Mouse (Mus musculus) stomach, embryonic 15.5 days (tissue): ENCODE measurements around the gene Sh2d7. TPM values are rescaled to one million over a fixed set of nuclear protein-coding genes. Genes with fewer than 3 reads are reported as not detected.

ENCODE experiments used
- ATAC-seq: fragments of 200-750 bp; cut with Nextera tagmentation; 2 replicates; pipeline ENCODE4 v1.8.0; 2017; ENCODE audit warnings: low read depth, moderate number of reproducible peaks, moderate TSS enrichment; ENCODE audit not compliant: insufficient read depth, low FRiP score
- H3K27ac ChIP-seq: fragments of 300-500 bp; sonication (generic); 2 replicates; pipeline ENCODE4 v1.5.1; 2015; ENCODE audit warnings: mild to moderate bottlenecking, inconsistent platforms
- H3K27me3 ChIP-seq: fragments of 300-500 bp; sonication (generic); replicated peaks from 2 replicates; pipeline ENCODE4 v1.6.1; 2015; ENCODE audit warnings: inconsistent platforms
- H3K36me3 ChIP-seq: fragments of 300-500 bp; sonication (generic); 2 replicates; pipeline ENCODE4 v1.6.1; 2015; ENCODE audit warnings: inconsistent platforms
- H3K4me1 ChIP-seq: fragments of 300-500 bp; sonication (generic); 2 replicates; pipeline ENCODE4 v1.6.1; 2015; ENCODE audit warnings: inconsistent platforms
- H3K4me2 ChIP-seq: fragments of 300-500 bp; sonication (generic); 2 replicates; pipeline ENCODE4 v1.6.1; 2015; ENCODE audit warnings: mild to moderate bottlenecking, inconsistent platforms
- H3K4me3 ChIP-seq: fragments of 300-500 bp; sonication (generic); replicated peaks from 2 replicates; pipeline ENCODE4 v1.5.1; 2015; ENCODE audit warnings: inconsistent platforms
- H3K9ac ChIP-seq: fragments of 300-500 bp; sonication (generic); 2 replicates; pipeline ENCODE4 v1.6.1; 2015; ENCODE audit warnings: inconsistent platforms
- H3K9me3 ChIP-seq: fragments of 300-500 bp; sonication (generic); 2 replicates; pipeline ENCODE4 v1.6.1; 2016; ENCODE audit warnings: inconsistent platforms
- WGBS: fragments of 180-500 bp; shearing (Covaris S2); methylation state at CpG from one replicate; pipeline ENCODE4 v1.1.7; 2015; 5-methylcytosine and 5-hydroxymethylcytosine counted together
- polyA plus RNA-seq: library from polyadenylated mRNA; unstranded; fragments of >200 nt; fragmentation: Nextera tagmentation; extraction: Ambion mirVana; gene quantifications from 2 replicates; pipeline ENCODE4 v1.2.1, GENCODE M21; 2015

Gene Sh2d7
- polyA plus RNA-seq, 1 experiment from 2014 or later, result not detected

GRCm38 (mm10) chr9:54527694-54528093 is 11.1 kb upstream of the Sh2d7 start:
- WGBS, result 68% methylated on average over 7 of the region's 7 CpGs
- no peak overlapping the region for H3K27ac ChIP-seq
- no peak overlapping the region for H3K4me3 ChIP-seq
- no peak overlapping the region for H3K4me2 ChIP-seq
- H3K9me3 ChIP-seq, result no peaks in the 10 kb centered on the region
- no peaks in the 10 kb centered on the region for H3K27me3 ChIP-seq
- H3K36me3 ChIP-seq, result no peaks in the 10 kb centered on the region
- H3K9ac ChIP-seq, result no peak overlapping the region
- no peaks in the 10 kb centered on the region for H3K4me1 ChIP-seq
- ATAC-seq, result no peak

GRCm38 (mm10) chr9:54529950-54530349 is 8.8 kb upstream of the Sh2d7 start:
- Histone ChIP-seq H3K27me3 (no peaks in the 10 kb centered on the region), H3K9ac (no peak overlapping the region), H3K4me1 (no peaks in the 10 kb centered on the region), H3K9me3 (no peaks in the 10 kb centered on the region), H3K36me3 (no peaks in the 10 kb centered on the region), H3K4me3 (no peak overlapping the region), H3K4me2 (no peak overlapping the region), H3K27ac (no peak overlapping the region)
- WGBS, result 71% methylated on average over 2 of the region's 2 CpGs
- no peak for ATAC-seq

- Histone ChIP-seq H3K9ac (no peak overlapping the region), H3K27ac (no peak overlapping the region), H3K4me1 (no peaks in the 10 kb centered on the region), H3K36me3 (no peaks in the 10 kb centered on the region), H3K27me3 (no peaks in the 10 kb centered on the region), H3K4me2 (no peak overlapping the region), H3K4me3 (no peak overlapping the region), H3K9me3 (no peaks in the 10 kb centered on the region)
- 84% methylated on average over 6 of the region's 6 CpGs for WGBS
- no peak for ATAC-seq
Observed at GRCm38 (mm10) chr9:54530836-54531235, 7.9 kb upstream of the Sh2d7 start.

- Histone ChIP-seq H3K36me3 (no peaks in the 10 kb centered on the region), H3K27ac (no peak overlapping the region), H3K9ac (no peak overlapping the region), H3K9me3 (no peaks in the 10 kb centered on the region), H3K27me3 (no peaks in the 10 kb centered on the region), H3K4me1 (no peaks in the 10 kb centered on the region), H3K4me3 (no peak overlapping the region), H3K4me2 (no peak overlapping the region)
- no peak for ATAC-seq
Observed at GRCm38 (mm10) chr9:54531421-54531820, 7.4 kb upstream of the Sh2d7 start.

GRCm38 (mm10) chr9:54532926-54533325 is 5.9 kb upstream of the Sh2d7 start:
- no peak overlapping the region for H3K4me3 ChIP-seq
- no peak for ATAC-seq
- no peak overlapping the region for H3K9ac ChIP-seq
- WGBS, result 72% methylated on average over 2 of the region's 2 CpGs
- H3K36me3 ChIP-seq, result no peaks in the 10 kb centered on the region
- H3K4me2 ChIP-seq, result no peak overlapping the region
- no peaks in the 10 kb centered on the region for H3K27me3 ChIP-seq
- H3K27ac ChIP-seq, result no peak overlapping the region
- no peaks in the 10 kb centered on the region for H3K4me1 ChIP-seq
- no peaks in the 10 kb centered on the region for H3K9me3 ChIP-seq

- 56% methylated on average over 5 of the region's 5 CpGs for WGBS
- no peak overlapping the region for H3K27ac ChIP-seq
- no peak for ATAC-seq
Observed at GRCm38 (mm10) chr9:54533975-54534374, 4.8 kb upstream of the Sh2d7 start.

GRCm38 (mm10) chr9:54536236-54536635 is 2.5 kb upstream of the Sh2d7 start:
- H3K9ac ChIP-seq, result no peak overlapping the region
- no peaks in the 10 kb centered on the region for H3K4me1 ChIP-seq
- no peak for ATAC-seq
- no peak overlapping the region for H3K27ac ChIP-seq
- H3K36me3 ChIP-seq, result no peaks in the 10 kb centered on the region
- 79% methylated on average over 7 of the region's 7 CpGs for WGBS
- H3K4me2 ChIP-seq, result no peak overlapping the region
- no peaks in the 10 kb centered on the region for H3K9me3 ChIP-seq
- H3K27me3 ChIP-seq, result no peaks in the 10 kb centered on the region
- H3K4me3 ChIP-seq, result no peak overlapping the region

More at GRCm38 (mm10) chr9:54533975-54534374, 4.8 kb upstream of the Sh2d7 start:
- Histone ChIP-seq H3K36me3 (no peaks in the 10 kb centered on the region), H3K9me3 (no peaks in the 10 kb centered on the region), H3K27me3 (no peaks in the 10 kb centered on the region), H3K4me1 (no peaks in the 10 kb centered on the region), H3K4me2 (no peak overlapping the region), H3K9ac (no peak overlapping the region), H3K4me3 (no peak overlapping the region)

GRCm38 (mm10) chr9:54537030-54537429 is 1.8 kb upstream of the Sh2d7 start:
- H3K36me3 ChIP-seq, result no peaks in the 10 kb centered on the region
- 35% methylated on average over 4 of the region's 4 CpGs for WGBS
- no peak overlapping the region for H3K9ac ChIP-seq
- no peak overlapping the region for H3K4me2 ChIP-seq
- H3K4me3 ChIP-seq, result no peak overlapping the region
- H3K4me1 ChIP-seq, result no peaks in the 10 kb centered on the region
- H3K27me3 ChIP-seq, result no peaks in the 10 kb centered on the region
- ATAC-seq, result no peak
- H3K9me3 ChIP-seq, result no peaks in the 10 kb centered on the region
- no peak overlapping the region for H3K27ac ChIP-seq

- Histone ChIP-seq H3K27me3 (no peaks in the 10 kb centered on the region), H3K4me1 (no peaks in the 10 kb centered on the region), H3K36me3 (no peaks in the 10 kb centered on the region), H3K4me3 (no peak overlapping the region), H3K4me2 (no peak overlapping the region), H3K9ac (no peak overlapping the region), H3K27ac (no peak overlapping the region), H3K9me3 (no peaks in the 10 kb centered on the region)
- no peak for ATAC-seq
- 74% methylated on average over 3 of the region's 3 CpGs for WGBS
Observed at GRCm38 (mm10) chr9:54537480-54537879, 1.3 kb upstream of the Sh2d7 start.

- Histone ChIP-seq H3K36me3 (no peaks in the 10 kb centered on the region), H3K4me1 (no peaks in the 10 kb centered on the region), H3K4me2 (no peak overlapping the region), H3K9ac (no peak overlapping the region), H3K27me3 (no peaks in the 10 kb centered on the region), H3K27ac (no peak overlapping the region), H3K9me3 (no peaks in the 10 kb centered on the region), H3K4me3 (no peak overlapping the region)
- no peak for ATAC-seq
- WGBS, result 89% methylated on average over 3 of the region's 3 CpGs
Observed at GRCm38 (mm10) chr9:54538244-54538643, 540 bp upstream of the Sh2d7 start.

- no peaks in the 10 kb centered on the region for H3K4me1 ChIP-seq
- ATAC-seq, result no peak
- no peak overlapping the region for H3K27ac ChIP-seq
Observed at GRCm38 (mm10) chr9:54540801-54541200, 2.0 kb downstream of the Sh2d7 start.

GRCm38 (mm10) chr9:54544212-54544953 is 5.6 kb downstream of the Sh2d7 start:
- no peak overlapping the region for H3K4me2 ChIP-seq
- no peak for ATAC-seq
- WGBS, result 83% methylated on average over 9 of the region's 9 CpGs
- no peak overlapping the region for H3K27ac ChIP-seq
- no peaks in the 10 kb centered on the region for H3K9me3 ChIP-seq
- no peaks in the 10 kb centered on the region for H3K27me3 ChIP-seq
- H3K9ac ChIP-seq, result no peak overlapping the region
- no peak overlapping the region for H3K4me3 ChIP-seq
- H3K4me1 ChIP-seq, result no peaks in the 10 kb centered on the region
- H3K36me3 ChIP-seq, result no peaks in the 10 kb centered on the region

More at GRCm38 (mm10) chr9:54540801-54541200, 2.0 kb downstream of the Sh2d7 start:
- 72% methylated on average over 5 of the region's 5 CpGs for WGBS
- no peaks in the 10 kb centered on the region for H3K9me3 ChIP-seq
- no peak overlapping the region for H3K4me2 ChIP-seq
- H3K4me3 ChIP-seq, result no peak overlapping the region
- no peaks in the 10 kb centered on the region for H3K27me3 ChIP-seq
- no peak overlapping the region for H3K9ac ChIP-seq
- H3K36me3 ChIP-seq, result no peaks in the 10 kb centered on the region

GRCm38 (mm10) chr9:54544954-54545315 is 6.2 kb downstream of the Sh2d7 start:
- H3K27me3 ChIP-seq, result no peaks in the 10 kb centered on the region
- no peak overlapping the region for H3K9ac ChIP-seq
- H3K27ac ChIP-seq, result no peak overlapping the region
- no peaks in the 10 kb centered on the region for H3K36me3 ChIP-seq
- H3K4me3 ChIP-seq, result no peak overlapping the region
- 87% methylated on average over 4 of the region's 4 CpGs for WGBS
- no peaks in the 10 kb centered on the region for H3K9me3 ChIP-seq
- no peaks in the 10 kb centered on the region for H3K4me1 ChIP-seq
- ATAC-seq, result no peak
- no peak overlapping the region for H3K4me2 ChIP-seq
